Mouse (Mus musculus) megakaryocyte, adult 5-6 weeks (primary cell): ENCODE results near the gene Pgap2. TPM values are rescaled to one million over a fixed set of nuclear protein-coding genes. Genes with fewer than 3 reads are reported as not detected.

Experiments
- ATAC-seq: 2 replicates; pipeline ENCODE4 v1.8.0; 2016; ENCODE audit warnings: mild to moderate bottlenecking, inconsistent platforms; ENCODE audit not compliant: poor library complexity, severe bottlenecking
- total RNA-seq, 2 experiments: library from RNA; stranded (forward) in 1 of 2; stranded (reverse) in 1 of 2; fragments of 153-499, 151-499 nt in 1 of 2; fragments of 221-1000, 200-1000 nt in 1 of 2; gene quantifications; 2 replicates each; pipeline versions ENCODE4 v1.2.3 to v1.2.4; 2015 to 2017

Gene Pgap2
- 32.7 and 38.7 TPM in 2 replicates for total RNA-seq (2015)
- 19.7 and 20.0 TPM in 2 replicates for total RNA-seq (2017)

- ATAC-seq = peak; percentile 91
These were observed at the start of gene Pgap2, which contains the start of gene Nup98 for GRCm38 (mm10) chr7:102209756-102210721. Gene Pgap2 (plus strand): TSS chr7:102210208. Gene Nup98 (minus strand): TSS chr7:102210176.

DNA sequence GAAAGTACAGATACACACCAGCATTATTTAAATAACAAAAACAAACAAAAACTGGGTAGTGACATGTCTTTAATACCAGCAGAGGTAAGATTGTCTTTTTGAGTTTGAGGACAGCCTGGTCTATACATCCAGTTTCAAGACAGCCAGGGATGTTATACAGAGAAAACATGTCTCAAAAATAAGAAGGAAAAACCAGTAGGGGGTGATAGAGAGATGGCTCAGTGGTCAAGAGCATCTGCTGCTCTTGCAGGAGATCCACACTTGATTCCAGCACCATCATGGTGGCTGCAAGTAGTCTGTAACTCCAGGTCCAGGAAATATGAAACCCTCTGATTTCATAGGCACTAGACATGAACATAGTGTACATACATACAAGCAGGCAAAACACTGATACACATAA lies 39.7 kb upstream of the Pgap2 start:
- no peak for ATAC-seq

- no peak for ATAC-seq
These were observed 26.2 kb upstream of the Pgap2 start for GRCm38 (mm10) chr7:102183849-102184248.

DNA sequence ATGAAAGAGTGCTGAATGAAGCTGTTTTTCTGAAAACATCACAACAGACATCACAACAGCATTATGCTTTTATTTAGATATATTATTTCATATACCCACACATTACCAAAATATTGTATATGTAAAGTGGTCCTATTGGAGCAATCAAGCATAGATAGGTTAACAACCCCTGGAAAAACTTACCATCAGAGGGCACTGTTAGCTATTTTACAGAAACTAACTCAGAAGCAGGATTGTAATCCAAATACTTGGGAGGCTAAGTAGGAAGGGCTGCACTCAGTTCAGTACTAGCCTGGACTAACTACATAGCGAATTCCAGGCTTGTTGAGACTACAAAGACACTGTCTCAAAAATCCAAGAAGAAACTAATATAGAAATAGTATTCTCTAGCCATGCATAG lies 17.7 kb upstream of the Pgap2 start:
- ATAC-seq = no peak

DNA sequence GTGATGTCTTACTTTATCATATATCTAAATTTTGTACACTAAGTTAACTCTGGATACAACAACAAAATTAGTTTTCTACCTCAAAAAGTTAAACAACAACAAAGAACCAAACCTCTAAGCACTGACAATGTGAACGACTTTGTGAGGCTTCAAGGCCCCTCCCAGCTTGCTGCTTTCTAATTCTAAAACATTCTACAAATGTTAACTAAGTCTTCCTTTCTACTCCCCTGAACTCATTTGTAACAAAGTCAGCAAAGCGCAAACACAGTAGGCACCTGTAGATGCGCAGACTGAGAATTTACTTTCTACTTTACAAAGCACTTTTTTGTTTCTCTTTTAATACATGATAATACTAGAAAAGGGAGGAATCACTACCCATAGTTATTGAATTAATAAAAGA lies 9.4 kb upstream of the Pgap2 start:
- ATAC-seq = no peak

DNA sequence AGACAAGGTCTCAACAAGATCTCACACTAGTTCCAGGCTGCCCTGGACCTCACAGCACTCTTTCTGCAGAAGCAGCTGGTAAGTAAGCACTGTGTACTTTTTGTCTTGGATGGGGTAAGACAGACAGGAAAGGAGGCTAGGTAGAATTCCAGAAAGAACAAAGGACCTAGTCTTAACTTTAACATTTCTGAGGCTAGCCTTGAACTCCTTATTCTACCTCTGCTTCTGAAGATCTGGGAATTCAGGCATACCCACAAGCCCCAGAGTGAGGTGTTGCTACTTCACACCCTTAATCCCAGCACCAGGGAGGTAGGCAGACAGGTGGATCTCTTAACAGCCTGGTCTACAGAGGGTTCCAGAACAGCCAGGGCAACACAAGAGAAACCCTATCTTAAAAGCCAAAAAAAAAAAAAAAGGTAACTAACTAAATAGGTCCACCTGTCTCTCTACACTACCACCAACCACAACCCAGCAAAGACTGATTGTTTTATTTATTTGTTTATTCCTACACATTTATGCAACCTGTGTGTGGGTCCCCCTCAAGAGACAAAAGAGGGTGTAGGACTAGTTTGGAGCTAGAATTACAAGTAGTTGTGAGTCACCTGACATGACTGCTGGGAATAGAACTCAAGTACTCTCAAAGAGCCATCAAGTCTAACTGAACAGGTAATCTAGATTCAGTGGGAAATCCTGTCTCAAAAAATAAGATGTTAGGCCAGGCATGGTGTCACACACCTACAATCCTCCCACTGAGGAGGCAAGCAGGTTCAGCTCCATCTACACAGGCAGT lies 8.8 kb upstream of the Pgap2 start:
- ATAC-seq = no peak

- peak; percentile 45 for ATAC-seq
These were observed 5.6 kb upstream of the Pgap2 start for GRCm38 (mm10) chr7:102204296-102204857.

GRCm38 (mm10) chr7:102205646-102206045 lies 4.4 kb upstream of the Pgap2 start:
- no peak for ATAC-seq

DNA sequence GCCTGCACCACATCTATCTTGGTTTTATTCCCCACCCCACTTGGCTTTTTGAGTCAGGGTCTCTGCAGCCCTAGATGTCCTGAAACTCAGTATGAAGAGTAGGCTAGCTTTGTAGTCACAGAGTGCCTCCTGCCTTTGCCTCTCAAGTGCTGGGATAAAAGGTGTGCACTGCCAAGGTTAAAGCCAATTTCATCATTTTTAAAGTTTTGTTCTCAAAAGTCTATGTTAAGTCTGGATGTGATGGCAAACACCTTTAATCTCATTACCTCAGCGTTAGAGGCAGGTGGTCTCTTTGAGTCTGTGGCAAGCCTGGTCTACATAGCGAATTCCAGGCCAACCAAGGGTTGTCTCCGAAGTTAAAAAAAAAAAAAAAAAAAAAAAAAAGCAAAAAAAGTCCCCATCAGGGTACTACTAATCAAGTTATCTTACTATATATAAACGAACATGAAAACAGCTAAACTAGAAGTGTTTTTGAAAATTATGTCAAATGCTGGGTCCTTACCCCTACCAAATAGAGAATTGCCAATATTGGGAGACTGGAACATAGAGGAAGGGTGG lies 1.1 kb upstream of the Pgap2 start:
- no peak for ATAC-seq

DNA sequence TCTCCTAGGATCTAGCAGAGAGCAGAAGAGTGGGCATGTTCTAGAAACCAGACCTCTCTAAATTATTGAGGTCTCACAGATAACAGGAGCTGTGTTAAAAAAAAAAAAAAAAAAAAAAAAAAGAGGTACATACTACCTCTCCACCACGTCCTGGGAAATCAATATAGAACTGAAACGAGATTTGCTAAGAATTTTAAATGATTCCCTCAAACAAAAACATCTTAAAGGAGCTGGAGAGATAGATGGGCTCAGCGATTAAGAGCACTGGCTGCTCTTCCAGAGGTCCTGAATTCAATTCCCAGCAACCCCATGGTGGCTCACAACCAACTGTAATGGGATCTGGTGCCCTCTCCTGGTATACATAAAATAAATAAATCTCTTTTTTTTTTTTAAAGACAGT lies 1.1 kb downstream of the Pgap2 start:
- ATAC-seq = no peak

- ATAC-seq = no peak
These were observed 11.9 kb downstream of the Pgap2 start for GRCm38 (mm10) chr7:102221899-102222298.

- ATAC-seq = peak; percentile 89
These were observed 12.3 kb downstream of the Pgap2 start for GRCm38 (mm10) chr7:102222336-102222735.

GRCm38 (mm10) chr7:102222830-102223556 lies 13.0 kb downstream of the Pgap2 start:
- peak; percentile 89 for ATAC-seq

- no peak for ATAC-seq
These were observed 14.1 kb downstream of the Pgap2 start for GRCm38 (mm10) chr7:102223883-102224738.

DNA sequence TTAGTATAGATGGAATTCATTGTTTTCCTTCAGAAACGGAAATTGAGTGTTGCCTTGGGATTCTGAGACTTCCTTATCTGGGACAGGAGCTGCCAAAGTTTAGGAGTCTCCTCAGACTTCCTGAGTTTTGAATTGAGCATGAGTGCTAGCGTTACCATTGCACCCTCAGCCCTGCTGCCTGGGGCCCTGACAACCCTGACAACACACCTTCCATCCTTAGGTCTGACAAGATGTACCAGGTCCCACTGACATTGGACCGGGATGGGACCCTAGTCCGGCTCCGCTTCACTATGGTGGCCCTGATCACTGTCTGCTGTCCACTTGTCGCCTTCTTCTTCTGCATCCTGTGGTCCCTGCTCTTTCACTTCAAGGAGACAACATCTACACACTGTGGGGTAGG lies 16.0 kb downstream of the Pgap2 start:
- no peak for ATAC-seq

DNA sequence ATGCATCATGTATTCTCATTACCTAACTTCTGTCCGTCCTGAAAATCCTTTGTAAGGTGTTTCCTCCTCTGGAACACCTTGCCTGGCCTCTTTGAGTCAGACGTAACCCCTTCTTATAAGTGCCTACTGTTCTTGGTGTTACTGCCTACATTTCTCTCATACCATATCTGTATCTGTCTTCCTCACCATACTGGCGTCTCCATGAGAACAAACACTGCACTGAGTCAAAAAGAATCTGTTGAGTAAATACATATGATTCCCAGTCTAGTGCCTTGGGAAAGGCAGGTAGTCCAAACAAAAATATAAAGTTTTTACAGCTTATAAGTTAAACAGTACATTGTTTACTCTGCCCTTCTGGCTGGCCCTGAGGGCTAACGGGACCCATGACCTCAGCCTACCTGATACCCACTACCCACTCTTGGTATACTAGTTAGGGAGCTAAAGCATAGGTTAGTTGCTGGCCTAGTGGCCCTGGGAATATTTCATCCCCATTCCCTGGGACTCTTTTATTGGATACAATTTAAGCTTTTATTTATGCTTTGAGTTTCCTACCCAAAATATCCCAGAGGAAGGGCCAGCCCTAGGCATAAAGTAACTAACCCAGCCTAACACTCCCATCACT lies 18.2 kb downstream of the Pgap2 start:
- no peak for ATAC-seq

GRCm38 (mm10) chr7:102229814-102230213 lies 19.8 kb downstream of the Pgap2 start:
- no peak for ATAC-seq

GRCm38 (mm10) chr7:102233059-102233458 lies 23.1 kb downstream of the Pgap2 start:
- ATAC-seq = no peak
